Mouse (Mus musculus) adrenal gland, adult (tissue): ENCODE measurements around the gene Son.

Source experiments
- DNase-seq, 2 experiments: peaks; one replicate each; pipeline ENCODE4 v3.0.0; 2022 to 2023; ENCODE audit warnings: low spot score in 1 of 2; ENCODE audit not compliant: inconsistent age in 2 of 2

Gene Son

DNA sequence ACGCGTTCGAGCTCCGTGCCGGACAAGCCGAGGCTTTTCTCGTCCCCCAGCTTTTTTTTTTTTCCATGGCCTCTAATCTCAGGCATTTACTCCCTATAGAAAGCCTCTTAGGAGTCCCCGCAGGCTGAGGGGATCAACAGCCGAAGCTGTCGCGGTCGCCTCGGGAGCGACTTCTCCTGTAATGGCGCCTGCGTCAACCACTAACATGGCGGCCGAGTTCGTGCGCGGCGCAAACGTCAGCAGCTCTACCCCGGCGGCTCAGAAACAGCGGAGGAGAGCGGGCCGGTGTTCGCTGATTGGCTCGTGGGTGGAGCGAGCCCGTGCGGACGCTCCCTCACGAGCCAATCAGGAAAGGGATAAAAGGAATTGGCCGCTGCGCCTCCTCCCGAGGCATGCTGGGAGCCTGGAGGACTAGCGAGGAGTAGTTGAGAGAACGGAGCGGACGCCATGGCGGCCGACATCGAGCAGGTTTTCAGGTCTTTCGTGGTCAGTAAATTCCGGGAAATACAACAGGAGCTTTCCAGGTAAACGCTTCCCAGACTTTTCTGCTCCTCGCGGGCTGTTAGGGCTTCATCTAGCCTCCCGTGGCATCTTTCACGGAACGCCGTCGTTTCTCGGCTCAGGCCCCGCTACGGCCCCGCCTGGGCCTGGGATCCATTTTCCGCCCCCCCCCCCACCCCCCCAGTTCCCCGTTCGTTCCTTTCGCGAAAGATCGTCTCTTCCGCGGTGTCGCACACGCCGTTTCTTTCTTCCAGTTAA lies at the start of gene Son:
Gene Son, plus strand, starts transcription at position 46 of the 759 bp plus-strand sequence.
- DNase-seq, result peak; percentile 98

DNA sequence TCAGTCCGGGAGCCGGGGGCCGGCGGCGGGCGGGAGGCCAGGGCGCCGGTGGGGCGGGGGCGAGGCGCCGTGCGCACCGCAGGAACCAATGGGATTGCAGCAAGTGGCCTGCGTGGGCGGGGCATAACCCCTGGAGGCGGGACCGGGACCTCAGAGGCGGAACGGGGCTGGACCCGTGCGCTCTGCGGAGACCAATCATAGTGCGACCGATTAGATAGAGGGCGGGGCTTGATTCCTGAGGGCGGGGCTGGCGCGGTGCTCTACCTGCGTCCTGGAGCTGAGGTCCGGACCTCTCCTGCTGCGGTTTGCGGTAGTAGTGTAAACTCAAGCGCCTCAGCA lies 49.7 kb upstream of the Son start, which contains the start of gene Tmem50b:
Gene Tmem50b, minus strand, starts transcription at position 129 of the 339 bp plus-strand sequence.
- peak; percentile 99 for DNase-seq

DNA sequence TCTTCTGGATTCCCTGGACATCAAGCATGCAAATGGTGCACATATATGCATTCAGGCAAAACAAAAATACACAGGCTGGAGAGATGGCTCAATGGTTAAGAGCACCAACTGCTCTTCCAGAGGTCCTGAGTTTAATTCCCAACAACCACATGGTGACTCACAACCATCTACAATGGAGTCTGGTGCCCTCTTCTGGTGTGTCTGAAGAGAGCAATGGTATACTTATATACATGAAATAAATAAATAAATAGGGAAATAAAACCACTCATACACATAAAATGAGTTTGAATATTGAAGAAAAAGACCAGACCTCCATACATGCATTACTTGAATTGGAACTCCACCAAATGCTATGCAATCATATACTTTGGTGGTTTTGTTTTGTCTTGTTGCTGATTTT lies 48.1 kb upstream of the Son start:
- DNase-seq, result no peak

DNA sequence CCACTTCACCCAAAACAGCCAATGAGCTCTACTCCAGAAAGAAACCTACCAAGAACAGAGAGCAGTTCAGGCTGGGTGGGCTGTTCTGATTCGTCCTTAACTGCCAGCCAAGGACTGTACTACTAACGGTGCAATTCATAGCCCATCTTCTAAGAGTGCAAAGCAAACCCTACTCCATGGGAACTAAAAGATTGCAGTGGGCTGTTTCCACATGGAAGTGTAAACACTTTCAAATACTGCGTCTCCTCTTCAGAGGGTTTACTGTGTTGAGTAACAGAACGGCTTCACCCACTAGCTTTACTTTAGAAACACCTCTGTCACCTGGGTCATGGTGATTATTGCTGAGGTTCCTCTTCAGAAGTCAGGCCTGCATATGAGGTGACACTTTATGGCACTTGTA lies 46.2 kb upstream of the Son start:
- no peak for DNase-seq

DNA sequence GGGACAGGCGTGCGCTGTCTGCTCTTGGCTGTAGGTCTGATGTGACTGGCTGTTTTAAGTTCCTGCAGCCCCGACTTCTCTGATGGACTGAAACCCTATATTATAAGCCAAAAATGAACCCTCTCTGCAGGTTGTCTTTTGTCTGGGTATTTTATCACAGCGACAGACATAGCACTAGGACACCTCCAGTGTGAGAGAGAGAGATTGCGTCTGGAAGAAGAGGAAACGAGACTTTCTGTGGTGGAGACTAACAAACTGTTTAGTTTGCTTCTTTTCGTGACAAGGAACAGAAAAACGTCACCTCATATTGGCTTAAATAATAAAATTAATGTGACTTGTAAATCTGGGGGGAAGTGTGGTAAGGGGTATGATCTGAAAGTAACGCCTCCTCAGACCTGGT lies 45.6 kb upstream of the Son start:
- DNase-seq, result no peak

DNA sequence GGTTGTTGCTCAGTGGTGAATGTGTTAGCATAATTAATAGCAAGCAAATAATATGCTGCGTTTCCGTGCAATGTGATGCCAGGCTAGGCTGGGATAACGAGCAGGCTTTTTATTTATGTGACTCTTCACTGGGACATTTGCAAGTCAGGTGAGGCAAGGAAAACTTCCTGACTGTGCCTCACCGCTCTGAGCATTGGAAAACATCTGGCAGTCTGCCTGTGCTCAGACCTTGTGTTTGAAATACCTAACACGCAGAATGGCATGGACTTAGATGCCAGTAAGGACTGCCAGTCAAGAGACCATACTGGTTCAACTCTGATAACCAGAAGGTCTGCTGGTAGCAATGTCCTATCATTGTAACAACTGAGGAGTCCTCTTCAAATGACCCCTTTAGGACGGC lies 42.1 kb upstream of the Son start:
- no peak for DNase-seq

DNA sequence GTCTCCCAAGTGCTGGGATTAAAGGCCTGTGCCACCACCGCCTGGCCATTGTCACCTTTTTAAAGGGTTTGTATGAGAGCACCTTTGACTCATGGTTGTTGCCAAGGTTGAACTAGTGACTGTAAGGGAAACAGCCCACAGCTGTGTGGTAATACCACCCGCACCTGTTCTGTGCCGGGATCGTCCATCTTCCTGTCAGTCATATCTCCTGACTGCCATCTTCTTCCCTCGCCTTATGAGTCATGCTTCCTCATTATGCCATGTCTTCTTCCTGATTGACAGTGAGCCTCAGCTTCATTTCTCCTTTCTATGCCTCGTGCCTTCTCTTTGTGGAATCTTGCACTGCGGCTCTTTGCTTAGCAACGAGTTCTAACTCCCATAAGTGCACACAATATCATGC lies 40.3 kb upstream of the Son start:
- no peak for DNase-seq

DNA sequence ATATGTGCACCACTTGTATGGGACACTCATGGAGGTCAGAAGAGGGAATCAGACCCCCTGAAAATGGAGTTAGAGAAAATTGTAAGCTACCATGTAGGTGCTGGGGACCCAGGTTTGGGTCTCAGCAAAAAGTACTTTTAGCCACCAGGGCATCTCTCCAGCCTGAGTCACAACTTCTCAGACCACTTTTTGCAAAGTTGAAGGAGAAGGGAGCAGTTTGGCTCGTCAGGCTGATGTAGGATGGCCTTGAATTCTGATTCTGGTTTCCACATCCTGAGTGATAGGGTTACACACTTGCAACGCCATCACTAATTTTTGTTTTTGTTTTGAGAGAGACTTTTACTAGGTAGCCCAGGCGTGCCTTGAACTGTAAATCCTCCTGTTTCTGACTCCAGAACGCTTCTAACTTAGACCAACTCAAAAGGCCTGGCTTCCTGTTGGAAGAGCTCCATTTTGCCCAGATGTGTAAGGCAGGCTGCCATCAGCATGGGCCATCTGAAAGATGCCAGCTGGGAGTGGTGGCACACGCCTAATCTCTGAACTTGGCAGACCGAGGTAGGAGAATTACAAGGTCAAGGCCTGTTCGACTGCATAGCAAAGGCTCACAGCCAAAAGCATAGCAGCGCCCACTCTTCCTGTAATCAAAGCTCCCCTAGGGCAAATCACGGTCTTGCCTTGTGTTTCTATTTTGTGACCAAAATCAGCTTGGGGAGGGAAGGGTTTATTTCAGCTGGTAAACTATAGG lies 37.6 kb upstream of the Son start:
- peak; percentile 81 to 91 for DNase-seq

DNA sequence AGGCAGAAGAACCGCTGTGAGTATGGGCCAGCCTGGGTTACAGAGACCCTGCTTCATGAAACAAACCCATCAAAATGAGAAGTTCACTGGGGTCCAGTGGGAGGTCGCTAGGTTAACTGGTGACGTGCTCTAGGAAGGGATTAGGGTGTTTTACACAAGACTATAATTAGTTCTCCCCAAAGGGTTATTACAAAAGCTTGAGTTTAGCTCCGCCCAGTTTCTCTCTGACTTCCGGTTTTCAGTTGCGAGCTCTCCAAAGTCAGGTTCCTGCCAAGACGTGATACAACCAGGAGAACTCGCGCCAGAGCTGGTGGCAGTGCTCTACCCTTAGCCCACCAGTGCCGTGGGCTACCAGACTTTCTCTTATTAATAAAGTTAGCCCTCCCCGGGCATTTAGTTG lies 36.1 kb upstream of the Son start:
- DNase-seq, result no peak

DNA sequence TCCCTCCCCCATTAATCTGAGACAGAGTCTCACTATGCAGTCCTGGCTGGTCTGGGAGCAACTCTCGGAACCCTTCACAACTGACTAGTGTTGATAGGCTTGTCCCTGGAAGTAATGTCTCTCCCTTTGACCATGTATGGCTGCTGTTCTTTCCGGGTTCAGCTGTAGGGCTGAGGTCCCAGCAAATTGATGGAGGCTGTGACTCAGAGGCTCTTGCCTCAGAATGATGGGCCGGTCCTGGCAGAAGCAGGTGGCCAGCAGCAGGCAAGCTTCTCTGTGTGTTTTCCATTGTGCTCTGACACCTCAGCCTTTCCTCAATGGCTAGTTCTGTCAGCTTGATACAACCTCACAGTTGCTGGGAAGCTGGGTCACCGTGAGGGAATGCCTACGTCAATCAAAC lies 34.8 kb upstream of the Son start:
- peak in 1 of 2 experiments; percentile 66 for DNase-seq

DNA sequence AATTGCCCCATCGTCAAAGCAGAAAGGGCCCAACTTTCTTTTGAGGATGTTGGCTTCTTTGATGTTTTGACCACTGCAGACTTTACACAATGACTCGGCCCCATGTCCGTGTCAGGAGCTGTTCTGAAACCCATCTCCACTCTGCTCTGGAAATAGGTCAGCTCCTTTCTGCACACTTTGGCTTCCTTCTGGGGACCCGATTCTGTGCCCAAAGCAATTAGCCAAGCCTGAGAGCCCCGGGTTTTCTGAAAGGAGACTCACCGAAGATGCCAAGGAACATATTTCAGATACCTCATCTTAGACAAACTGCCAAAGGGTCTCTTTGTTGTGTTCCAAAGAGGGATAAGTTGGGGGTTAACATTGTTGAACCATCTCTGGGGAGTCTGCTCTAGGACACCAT lies 32.8 kb upstream of the Son start:
- DNase-seq, result no peak

DNA sequence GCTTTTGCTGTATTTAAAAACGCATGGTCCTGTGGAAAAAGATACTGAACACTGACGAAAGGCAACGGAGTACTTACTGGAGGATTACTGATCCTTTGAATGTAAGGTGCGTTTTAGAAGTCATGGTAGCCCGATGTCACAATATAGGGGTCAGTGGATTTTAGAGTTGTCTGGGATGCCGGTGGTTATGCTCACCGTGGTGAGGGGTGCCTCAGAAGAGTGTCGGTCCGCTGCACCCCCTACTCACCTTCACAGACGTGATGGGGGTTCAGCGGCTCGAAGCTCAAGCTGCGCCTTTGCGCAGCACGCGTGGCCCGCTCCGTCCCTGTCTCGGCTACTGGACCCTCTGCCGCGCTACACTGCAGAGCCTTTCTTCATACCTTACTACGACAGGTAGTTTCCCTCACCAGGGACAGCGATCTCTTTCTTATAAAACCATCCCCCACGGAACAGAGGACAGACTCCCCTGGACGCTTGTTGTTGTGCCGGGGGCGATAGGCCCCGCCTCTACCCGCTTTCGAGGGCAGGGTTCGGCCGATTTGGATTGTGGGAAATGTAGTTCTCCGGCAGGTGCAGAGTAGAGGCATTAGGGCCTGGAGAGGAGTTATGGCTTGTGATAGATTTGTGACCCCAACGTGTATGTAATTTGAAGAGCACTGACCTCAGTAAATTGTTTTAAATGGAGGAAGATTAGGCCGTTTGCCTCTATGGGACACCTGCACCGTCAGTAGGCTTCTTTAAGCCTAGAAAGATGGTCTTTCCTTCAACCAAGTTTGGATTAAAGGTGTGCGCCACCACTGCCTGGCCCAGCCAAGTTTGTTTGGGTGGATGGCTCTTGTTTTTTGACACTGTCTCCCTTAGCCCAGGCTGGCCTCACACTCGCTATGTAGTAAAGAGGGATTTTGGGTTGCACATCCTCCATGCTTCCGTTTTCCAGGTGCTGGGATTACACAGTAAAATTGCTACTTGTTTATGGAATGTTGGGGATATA lies 28.5 kb upstream of the Son start, which contains the start of gene Dnajc28:
Gene Dnajc28, minus strand, starts transcription at position 516 of the 991 bp plus-strand sequence.
- DNase-seq, result peak; percentile 86 to 94

DNA sequence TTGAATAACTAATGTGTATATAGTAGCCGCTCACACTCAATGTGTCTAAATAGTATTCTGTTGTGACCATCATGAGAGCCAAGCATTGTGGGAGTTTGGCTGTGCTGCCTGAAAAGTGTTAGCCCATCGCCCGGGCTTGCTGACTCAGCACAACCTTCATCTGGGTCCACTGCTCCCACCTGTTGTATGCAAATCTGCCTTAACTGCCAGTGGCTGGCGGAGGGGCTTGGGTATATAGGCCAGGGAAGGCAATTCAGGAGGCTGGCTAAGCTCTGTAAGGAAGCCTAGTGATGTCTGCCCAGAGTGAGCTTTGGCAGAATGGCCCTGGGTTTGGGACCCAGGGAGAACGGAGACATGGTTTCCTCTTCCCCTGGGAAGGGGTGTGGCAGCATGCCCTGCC lies 27.1 kb upstream of the Son start:
- DNase-seq, result no peak

DNA sequence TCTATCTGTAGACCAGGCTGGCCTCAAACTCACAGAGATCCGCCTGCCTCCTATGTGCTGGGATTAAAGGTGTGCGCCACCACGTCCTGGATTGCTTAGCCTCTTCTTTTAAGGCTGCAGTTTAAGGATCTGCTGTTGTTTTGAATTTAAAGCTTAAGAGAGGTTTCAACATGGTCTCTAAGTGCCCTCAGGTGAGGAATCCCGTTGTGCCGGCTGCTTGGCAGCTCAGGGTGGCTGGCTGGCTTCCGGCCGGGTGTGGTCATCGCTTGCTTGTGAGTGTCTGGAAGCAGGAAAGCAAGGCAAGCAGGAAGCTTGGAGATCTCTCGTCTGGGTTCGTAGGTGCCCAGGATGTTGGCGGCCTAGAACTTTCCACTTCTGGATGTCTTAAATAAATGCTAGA lies 26.3 kb upstream of the Son start:
- DNase-seq, result no peak

DNA sequence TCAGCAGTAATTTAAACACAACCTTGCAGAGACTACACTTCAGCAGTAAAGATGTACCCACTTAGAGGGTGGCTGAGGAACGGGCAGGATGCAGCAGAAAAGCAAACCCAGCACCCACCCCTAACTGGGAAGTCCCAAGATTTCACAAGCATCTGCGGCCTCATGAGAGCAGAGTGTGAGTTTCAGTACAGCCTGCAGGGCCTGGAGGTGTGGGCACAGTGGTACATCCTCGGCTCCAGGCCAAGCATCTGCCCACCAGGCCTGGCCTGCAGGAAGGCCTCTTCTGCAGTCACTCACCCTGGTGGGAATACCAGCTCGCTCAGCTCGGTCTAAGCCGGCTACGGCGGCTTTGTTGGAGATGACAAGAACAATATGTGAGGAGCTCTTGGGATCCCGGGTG lies 24.2 kb upstream of the Son start:
- DNase-seq, result no peak

DNA sequence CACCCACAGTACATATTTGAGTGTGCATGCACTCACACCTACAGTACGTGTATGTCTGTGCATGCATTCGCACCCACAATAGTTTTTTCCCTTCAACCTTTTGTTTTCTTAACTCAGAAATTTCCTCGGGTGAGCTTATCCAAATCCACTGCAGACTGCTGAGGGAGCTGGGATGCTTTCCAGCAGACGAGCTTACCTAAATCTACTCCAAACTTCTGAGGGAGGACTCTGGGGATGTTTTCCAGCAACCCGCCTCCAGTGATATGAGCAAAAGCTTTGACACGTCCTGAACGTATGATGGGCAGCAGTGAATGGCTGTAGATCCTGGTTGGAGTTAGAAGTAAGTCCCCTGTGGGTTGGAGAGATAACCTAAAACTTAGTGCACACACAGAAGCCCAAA lies 19.5 kb upstream of the Son start:
- DNase-seq, result no peak

DNA sequence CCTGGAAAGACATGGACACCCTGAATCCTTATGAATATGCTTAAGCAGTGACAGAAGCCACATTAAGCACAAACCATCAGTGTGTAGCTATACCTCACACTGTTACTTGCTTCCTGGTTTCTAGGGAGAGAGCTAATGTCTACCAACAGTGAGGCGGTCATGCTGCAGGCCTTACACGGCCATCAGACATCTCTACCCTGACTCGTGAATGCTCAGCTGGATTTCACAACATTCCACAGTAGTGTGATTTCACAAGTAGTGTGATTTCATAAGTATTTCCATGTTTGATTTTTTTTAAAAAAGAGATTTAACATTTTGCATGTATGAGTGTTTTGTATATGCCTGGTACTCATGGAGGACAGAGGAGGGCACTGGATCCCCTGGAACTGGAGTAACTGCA lies 18.6 kb upstream of the Son start:
- no peak for DNase-seq

DNA sequence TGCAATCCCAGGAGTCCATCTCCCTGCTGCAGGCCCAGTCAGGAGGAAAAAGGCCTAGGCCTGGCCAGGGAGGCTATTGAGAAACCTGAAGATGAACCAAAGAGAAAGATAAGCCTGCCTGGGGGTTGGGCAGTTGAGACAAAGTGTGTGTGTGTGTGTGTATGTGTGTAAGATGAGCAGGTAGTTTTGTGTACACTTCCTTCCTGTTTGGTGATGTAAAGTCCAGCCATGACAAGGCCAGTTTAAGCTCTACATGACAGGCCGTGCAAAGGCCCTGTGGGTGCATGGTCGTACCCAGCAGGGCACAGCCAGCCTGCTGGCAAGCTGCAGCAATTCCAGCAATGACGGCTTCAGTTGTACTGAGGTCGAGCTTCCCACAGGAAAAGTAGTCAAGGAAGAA lies 17.6 kb upstream of the Son start:
- no peak for DNase-seq

DNA sequence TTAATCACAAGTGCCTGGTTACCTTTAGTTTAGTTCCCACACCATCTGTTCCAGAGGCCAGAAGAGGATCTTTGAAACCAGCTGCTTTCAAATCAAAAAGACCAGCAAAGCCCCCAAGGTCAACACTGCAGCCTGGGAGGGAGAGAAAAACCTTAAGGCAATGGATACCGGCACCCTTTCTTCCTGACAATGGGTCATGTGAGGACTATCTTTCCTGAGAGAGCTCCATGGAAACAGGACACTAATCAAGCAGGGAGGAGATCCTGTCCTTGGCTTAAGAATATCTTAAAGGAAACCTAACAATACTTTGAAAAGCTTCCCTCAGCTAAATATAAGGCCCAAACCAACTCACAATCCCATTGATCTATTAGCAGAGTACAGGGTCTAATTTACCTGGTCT lies 16.7 kb upstream of the Son start:
- DNase-seq, result peak in 1 of 2 experiments; percentile 43

DNA sequence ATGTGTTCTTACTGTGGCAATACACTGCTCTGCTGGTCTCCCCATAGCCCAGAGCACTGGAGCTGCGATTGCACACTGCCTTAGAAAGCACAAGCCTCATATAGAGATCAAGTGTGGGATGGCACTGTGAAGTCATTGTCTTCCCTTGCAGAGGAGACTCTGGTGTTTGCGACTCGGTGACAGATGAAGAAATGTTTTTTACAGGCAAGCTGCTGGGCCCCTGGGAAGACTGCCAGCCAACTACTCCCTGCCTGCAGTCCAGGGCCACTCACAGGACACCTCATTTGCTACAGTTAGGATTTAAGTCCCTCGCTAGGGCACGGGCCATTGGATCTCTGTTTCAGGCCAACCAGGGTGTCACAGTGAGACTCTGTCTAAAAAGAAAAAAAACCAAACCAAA lies 14.9 kb upstream of the Son start:
- DNase-seq, result peak; percentile 74 to 86

DNA sequence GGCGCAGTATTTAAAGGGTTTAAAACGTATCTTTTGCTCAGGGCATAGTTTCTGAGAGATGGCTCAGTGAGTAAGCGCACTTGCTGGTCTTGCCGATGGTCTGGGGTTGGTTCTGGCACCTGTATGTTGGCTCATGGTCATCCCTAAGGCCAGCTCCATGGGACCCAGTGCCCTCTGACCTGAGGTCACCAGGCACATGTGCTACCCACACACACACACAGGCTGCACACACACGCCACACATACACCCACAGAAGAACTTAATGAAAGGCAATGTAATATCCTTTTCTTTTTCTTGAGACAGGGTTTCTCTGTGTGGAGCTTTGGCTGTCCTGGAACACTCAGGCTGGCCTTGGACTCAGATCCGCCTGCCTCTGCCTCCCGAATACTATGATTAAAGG lies 14.4 kb upstream of the Son start:
- DNase-seq, result no peak
